Mouse (Mus musculus): ENCODE measurements around the gene Gm9747.
A peak's percentile ranks its signal among the peaks of the same experiment; 100 is the strongest.

Gm9747 gene

DNA sequence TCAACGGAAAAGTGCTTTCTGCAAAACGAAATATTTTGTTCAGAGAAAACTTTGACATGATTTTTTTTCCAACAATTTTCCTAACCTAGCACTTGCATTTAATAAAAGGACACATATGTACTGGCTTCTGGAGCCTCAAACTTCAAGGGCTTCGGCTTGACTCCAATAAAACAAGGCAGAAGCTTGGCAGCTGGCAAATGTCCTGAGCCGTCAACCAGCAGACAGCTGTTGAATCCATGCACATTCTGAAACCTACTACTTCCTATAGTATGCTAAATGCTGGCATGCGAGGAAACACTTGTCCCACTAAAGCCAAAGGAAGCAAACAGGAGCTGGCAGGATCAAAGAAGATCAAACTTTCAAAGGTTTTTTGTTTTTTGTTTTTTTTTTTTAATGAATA is 24.5 kb downstream of the Gm9747 start:
- no peak for DNase-seq (ENCODE audit: low spot score)

DNA sequence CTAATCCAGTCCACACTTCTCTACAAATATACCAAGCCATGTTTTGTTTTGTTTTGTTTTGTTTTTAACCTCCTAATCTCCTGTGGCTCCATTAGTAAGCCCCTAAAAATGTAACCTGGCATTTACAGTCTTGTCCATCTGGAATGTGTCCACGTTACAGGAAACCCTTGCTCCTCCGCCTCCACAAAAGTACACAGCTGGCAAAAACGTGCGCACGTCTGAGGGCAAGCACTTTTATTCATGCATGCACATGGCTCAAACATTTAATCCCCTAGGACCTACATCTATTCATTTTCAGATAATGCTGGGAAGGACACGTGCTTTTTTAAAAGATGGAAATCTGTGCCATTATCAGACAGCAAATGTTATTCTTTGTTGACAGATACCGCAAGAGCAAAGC is 25.4 kb downstream of the Gm9747 start:
- no peak for DNase-seq (ENCODE audit: low spot score)

DNA sequence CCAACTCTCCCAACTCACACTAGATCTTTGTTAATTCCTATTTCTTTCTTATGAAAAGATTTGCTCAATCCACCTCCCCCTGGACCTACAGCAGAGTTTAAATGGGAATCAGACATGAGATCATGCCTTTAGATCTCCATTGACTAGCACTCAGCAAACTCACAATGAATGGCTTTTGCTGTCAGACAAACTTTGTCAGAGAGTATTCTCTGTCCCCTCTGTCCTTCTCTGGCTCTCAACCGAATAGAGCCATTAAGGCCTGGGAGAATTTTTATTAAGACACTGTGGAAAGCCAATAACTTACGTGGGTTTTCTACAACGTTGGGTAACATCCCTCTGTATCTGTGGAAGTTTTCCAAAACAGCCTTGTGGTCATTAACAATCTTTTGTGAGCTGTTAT is 27.1 kb downstream of the Gm9747 start:
- DNase-seq (ENCODE audit: low spot score), result no peak

DNA sequence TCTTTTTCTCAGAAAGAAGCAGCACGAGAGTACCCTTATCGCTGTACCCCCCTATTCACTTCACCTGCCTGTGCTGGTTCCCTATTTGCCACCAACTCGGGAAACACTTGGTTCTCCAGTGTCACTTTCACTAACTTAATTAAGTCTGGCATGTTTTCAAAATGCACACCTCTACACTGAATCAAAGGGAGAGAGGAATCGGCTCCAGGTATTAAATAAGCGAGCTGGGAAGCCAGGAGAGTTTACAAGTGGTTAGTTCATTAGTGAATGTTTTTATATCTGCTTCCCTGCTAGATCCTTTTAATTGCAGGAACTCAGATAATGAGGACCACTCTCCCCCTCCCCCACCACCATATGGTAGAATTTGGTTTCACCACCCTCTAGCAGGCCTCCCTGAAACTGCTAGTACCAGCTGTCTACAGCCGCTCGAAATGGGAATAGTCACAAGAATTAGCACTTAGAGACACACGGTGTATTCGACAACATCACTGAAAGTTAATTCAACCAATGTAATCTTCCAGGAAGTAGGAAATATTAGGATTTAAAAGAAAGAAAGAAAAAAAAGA is 28.2 kb downstream of the Gm9747 start:
- DNase-seq (ENCODE audit: low spot score), result no peak

DNA sequence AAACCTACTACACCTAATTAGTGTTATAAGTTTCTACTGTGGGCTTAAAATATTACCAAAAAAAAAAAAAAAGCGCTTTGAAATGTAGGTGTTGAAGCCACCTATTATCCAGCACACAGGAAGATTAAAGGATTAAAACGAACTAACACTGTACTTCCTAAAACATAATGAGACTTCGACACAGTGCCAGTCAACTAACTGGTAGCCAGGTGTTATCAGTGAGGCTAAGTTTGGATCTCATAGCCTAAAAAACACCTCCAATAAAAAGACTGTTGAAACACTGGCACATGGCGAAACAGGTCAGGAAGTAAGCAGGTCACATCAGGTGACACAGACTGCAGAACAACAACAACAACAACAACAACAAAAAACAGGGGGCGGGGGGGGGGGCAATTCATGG is 28.7 kb downstream of the Gm9747 start:
- no peak for DNase-seq (ENCODE audit: low spot score)

DNA sequence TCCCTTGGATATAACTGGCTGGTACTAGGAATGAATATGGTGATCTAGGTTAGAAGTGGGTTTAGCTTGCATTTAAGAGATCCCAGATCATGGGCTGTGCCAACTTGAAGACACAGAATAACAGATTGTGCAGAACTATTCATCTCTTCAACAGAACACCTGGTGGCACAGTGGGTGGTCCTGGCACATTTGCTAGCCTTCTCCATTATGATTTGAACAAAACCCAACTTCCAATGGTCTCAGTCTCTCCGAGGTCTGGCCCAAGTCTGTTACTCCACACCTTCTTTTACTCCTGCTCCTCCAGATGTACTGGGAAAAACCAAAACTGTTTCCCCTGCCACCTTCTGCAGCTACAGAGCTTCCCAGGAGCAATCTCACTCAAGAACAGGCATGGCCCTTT is 29.4 kb downstream of the Gm9747 start:
- DNase-seq (ENCODE audit: low spot score), result no peak

DNA sequence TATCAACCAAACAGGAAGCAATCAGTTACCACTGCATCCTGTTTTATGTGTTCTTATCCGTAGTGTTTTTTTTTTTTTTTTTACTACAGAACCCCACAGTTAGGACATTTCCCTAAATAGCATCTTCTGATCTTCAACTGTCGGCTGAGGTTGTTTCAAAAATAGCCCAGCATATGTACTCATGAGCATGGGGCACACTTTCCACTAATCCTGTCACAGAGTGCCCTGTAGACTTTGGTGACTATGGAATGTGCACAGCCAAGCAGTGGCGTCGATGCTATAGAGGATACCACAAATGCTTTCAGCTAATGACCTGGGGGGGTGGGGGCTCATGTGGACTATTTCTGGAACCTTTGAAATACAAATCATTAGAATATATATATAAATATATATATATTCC is 34.6 kb downstream of the Gm9747 start:
- no peak for DNase-seq (ENCODE audit: low spot score)

DNA sequence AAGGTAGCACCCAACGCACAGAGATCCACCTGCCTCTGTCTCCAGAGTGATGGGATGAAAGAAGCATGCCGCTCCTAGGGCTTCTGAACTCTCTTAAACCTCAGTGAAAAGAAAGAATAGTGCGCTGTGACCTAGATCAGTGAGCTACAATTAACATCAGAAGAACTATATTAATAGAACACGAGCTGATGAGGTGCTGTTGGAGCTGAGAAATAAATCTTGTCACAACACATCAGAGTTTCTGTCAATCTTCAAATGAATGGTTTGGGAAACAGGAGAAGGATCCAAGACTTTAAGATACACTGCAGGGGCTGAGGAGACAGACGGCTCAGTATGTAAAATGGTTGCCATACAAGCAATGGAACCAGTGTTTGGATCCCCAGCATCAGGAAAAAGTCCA is 39.3 kb downstream of the Gm9747 start:
- no peak for DNase-seq (ENCODE audit: low spot score)

DNA sequence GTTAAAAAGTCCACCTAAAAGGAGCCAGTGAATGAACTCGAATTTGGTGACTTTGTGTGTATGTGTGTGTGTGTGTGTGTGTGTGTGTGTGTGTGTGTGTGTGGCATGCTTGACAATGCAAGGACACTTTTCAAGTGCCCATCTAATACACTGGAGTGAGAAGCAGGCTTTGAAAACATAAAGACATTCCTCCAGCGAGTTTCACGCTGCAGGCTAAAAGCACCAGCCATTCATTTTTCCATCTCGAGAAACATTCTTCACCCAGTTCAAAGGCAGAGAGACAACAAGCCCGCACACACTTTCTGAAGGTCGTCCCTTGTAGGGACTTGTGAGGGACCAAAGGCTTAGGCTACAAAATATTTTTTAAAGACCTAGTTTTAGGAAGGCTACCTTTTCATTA is 40.6 kb downstream of the Gm9747 start:
- DNase-seq (ENCODE audit: low spot score), result no peak

DNA sequence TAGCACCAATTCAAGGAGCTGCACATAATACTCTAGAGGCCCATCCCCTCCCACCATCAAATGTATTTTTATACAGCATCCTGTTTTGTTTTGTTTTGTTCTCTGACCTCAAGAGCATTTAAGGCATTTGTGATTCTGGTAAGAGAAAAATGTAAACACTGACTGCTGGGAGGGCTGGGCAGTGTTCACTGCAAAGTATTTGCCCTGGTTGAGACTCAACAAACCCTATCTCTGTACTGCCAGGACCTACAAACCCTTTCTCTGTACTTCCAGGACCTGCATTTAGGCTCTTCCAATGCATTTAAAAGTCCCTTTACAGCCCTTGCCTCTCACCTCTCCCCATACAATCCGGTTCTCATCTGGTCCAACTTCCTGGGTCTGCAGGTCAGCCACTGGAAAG is 41.4 kb downstream of the Gm9747 start:
- no peak for DNase-seq (ENCODE audit: low spot score)

DNA sequence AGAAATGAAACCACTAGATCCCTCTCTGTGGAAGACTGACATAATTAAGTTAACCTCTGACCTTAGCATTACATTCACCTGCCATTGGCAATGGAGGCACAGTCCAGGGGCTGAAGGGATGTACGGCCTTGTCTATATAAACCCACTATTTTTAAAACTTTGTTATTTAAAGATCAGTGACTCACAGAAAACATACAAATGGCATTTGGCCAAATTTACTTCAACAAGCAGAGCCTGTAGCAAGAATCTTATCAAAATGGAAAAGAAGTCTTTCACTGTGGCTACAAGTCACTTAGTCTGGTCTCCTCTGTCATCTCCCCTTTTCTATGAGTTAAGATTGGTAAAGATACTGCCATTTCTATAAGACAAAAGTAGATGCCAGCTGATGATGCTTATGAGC is 46.9 kb downstream of the Gm9747 start:
- DNase-seq (ENCODE audit: low spot score), result no peak

DNA sequence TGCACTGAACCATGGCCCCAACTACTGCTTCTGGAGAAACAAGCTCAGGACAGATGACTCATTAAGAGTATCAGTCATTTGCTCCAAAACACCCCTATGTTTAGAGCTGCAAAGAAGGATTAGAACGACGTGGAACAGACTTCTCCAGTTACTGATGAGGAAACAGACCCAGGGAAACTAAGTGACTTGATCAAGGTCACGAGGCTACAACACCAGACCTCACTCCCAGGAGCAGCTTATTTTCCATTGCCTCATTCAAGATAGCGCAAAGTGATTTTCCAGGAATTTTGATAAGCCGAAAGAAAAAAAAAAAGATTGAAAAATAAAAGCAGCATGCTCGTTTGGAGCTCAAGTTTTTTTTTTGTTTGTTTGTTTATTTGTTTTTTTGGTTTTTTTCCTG is 48.9 kb downstream of the Gm9747 start:
- DNase-seq (ENCODE audit: low spot score), result no peak

DNA sequence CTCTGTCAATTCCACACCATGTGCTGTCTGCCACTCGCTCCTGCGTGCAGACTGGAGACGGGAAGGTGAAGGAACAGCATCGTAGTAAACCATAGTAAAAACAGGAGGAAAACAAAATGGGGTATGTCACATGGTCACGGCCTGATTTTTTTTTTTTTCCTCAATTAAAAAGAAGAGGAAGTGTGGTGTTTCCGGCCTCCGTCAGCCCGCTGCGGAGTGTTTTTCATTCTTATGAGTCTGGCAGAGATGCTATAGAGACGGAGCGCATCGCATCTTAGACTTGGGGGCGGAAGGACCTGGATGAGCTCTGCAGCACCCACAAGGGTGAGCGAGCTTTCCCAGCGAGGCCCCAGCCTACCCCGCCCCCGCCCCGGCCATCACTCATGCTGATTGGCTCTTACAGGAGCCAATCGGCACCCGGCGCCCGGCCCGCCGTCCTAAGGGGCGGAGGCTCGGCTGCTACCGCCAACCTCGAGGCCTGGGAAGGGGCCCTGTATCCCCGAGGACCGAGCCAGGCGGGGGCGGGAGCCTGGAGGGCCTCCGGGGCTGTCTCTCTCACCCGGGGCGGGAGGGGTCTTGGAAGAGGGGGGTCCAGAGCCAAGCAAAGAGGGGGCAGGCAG is 50.2 kb downstream of the Gm9747 start:
- peak; percentile 90 for DNase-seq (ENCODE audit: low spot score)

DNA sequence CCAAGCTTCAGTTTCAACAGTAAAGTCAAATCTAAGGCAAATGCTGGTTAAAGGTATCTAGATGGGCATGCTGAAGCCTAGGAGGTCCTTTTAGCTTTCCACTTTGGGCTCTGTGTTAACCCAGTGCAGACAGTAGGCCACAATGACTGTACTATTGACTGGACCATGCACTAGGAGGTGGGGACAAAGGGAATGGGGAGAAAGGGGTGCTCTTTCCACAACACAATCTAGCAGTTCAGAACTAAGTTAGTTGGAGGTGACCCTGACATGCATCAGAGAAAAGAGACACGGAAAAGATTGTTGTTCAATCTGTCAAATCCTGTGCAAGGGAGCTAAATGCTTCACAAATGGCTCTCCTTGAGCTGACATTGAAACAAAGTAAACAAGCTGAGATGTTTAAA is 51.0 kb downstream of the Gm9747 start:
- DNase-seq (ENCODE audit: low spot score), result no peak

DNA sequence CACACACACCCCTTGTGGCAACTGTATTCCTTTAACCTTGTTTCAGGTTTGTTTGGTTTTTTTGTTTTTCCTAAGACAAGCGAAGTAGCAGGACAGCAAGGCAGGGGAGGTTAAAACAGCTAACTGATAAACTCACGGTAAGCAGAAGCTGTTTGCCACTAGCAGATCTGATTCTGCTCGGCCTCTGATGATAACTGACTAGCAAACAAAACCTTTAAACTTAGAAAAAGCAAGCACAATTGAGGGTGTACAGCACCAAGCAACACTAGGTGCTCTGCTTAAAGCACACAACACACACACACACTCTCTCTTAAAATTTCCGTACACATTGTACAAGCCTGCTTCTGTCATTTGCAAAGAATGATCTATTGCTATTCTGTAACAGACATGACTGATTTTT is 51.5 kb downstream of the Gm9747 start:
- no peak for DNase-seq (ENCODE audit: low spot score)

Measured in testis, postnatal 14 days (tissue).